Mouse (Mus musculus) small intestine, adult 2 months (tissue): ENCODE results near the gene Crygb. TPM values are rescaled to one million over a fixed set of nuclear protein-coding genes. Genes with fewer than 3 reads are reported as not detected.

Source experiments
- H3K27ac ChIP-seq: fragments of 200-500 bp; 2 replicates; pipeline ENCODE4 v1.5.1; 2012; ENCODE audit warnings: low read depth, low read length, control low read depth, inconsistent platforms; ENCODE audit not compliant: insufficient read depth
- H3K27me3 ChIP-seq: fragments of 200-500 bp; 2 replicates; pipeline ENCODE4 v1.6.1; 2012; ENCODE audit warnings: mild to moderate bottlenecking, moderate library complexity, low read length, inconsistent platforms; ENCODE audit not compliant: control insufficient read depth, insufficient read depth
- H3K36me3 ChIP-seq: fragments of 200-500 bp; 2 replicates; pipeline ENCODE4 v1.6.1; 2012; ENCODE audit warnings: mild to moderate bottlenecking, low read length, control low read depth, inconsistent platforms; ENCODE audit not compliant: control insufficient read depth, insufficient read depth
- H3K4me1 ChIP-seq: fragments of 200-500 bp; 2 replicates; pipeline ENCODE4 v1.6.1; 2012; ENCODE audit warnings: low read length, inconsistent platforms, mixed read lengths; ENCODE audit not compliant: control insufficient read depth, insufficient read depth, insufficient read length
- H3K4me3 ChIP-seq: fragments of 200-500 bp; 2 replicates; pipeline ENCODE4 v1.5.1; 2012; ENCODE audit warnings: low read depth, mild to moderate bottlenecking, control low read depth, inconsistent platforms, low read length, moderate library complexity
- CTCF ChIP-seq: fragments of 200-500 bp; IDR thresholded peaks from 2 replicates; pipeline ENCODE4 v1.5.1; 2012; ENCODE audit warnings: low read depth, mild to moderate bottlenecking, control low read depth, inconsistent platforms, low read length, moderate library complexity, mixed read lengths; ENCODE audit not compliant: insufficient replicate concordance, insufficient read length; ENCODE audit errors: extremely low read depth
- POLR2A ChIP-seq: fragments of 200-500 bp; IDR thresholded peaks from 2 replicates; pipeline ENCODE4 v1.6.1; 2012; ENCODE audit warnings: low read depth, mild to moderate bottlenecking, control low read depth, inconsistent platforms, low read length, moderate library complexity
- WGBS: fragments of 180-500 bp; shearing (Covaris S2); methylation state at CpG from one replicate; pipeline ENCODE4 v1.1.7; 2018; 5-methylcytosine and 5-hydroxymethylcytosine counted together
- polyA plus RNA-seq: library from polyadenylated mRNA; depleted of rRNA; stranded (reverse); fragments of >200 nt; gene quantifications from 2 replicates; pipeline ENCODE4 v1.2.3, GENCODE M21; 2012

Gene Crygb
- polyA plus RNA-seq, 1 experiment = not detected

- Histone ChIP-seq H3K4me3 (no peak overlapping the region), H3K36me3 (no peaks in the 10 kb centered on the region), H3K27ac (peak overlapping the region; percentile 99), H3K27me3 (no peaks in the 10 kb centered on the region), H3K4me1 (peaks cover 20% of the 10 kb centered on the region; the same call in 1 of the 2 replicates)
- WGBS = 26% methylated on average over 8 of the region's 8 CpGs
- TF ChIP-seq POLR2A (no peak), CTCF (no peak)
Measured at GRCm38 (mm10) chr1:65118150-65118913, 36.2 kb upstream of the Crygb start.

- TF ChIP-seq POLR2A (no peak), CTCF (no peak)
- H3K4me3 ChIP-seq = no peak overlapping the region
- 88% methylated on average over 5 of the region's 5 CpGs for WGBS
- peak overlapping the region; percentile 54; the same call in 1 of the 2 replicates for H3K27ac ChIP-seq
- H3K27me3 ChIP-seq = no peaks in the 10 kb centered on the region
- peaks cover 12% of the 10 kb centered on the region; the same call in 1 of the 2 replicates for H3K4me1 ChIP-seq
- H3K36me3 ChIP-seq = no peaks in the 10 kb centered on the region
Measured at GRCm38 (mm10) chr1:65113536-65114172, 31.6 kb upstream of the Crygb start.

- H3K4me1 ChIP-seq = peaks cover 9% of the 10 kb centered on the region; the same call in 1 of the 2 replicates
- no peaks in the 10 kb centered on the region for H3K36me3 ChIP-seq
- H3K27me3 ChIP-seq = no peaks in the 10 kb centered on the region
- no peak overlapping the region for H3K4me3 ChIP-seq
- TF ChIP-seq POLR2A = no peak
- TF ChIP-seq CTCF = no peak
- 43% methylated on average over 14 of the region's 14 CpGs for WGBS
- H3K27ac ChIP-seq = peak overlapping the region; percentile 73; the same call in 1 of the 2 replicates
Measured at GRCm38 (mm10) chr1:65112807-65113196, 30.7 kb upstream of the Crygb start.

- TF ChIP-seq POLR2A (no peak), CTCF (peak; percentile 95)
- no peak overlapping the region for H3K4me3 ChIP-seq
- peaks cover 9% of the 10 kb centered on the region; the same call in 1 of the 2 replicates for H3K4me1 ChIP-seq
- H3K36me3 ChIP-seq = no peaks in the 10 kb centered on the region
- H3K27ac ChIP-seq = peak overlapping the region; percentile 73; the same call in 1 of the 2 replicates
- H3K27me3 ChIP-seq = no peaks in the 10 kb centered on the region
- WGBS = 2% methylated on average over 8 of the region's 8 CpGs
Measured at GRCm38 (mm10) chr1:65112031-65112806, 30.1 kb upstream of the Crygb start.

- Histone ChIP-seq H3K27ac (no peak overlapping the region), H3K27me3 (no peaks in the 10 kb centered on the region), H3K4me3 (no peak overlapping the region), H3K4me1 (peaks cover 9% of the 10 kb centered on the region; the same call in 1 of the 2 replicates), H3K36me3 (no peaks in the 10 kb centered on the region)
- 78% methylated on average over 25 of the region's 25 CpGs for WGBS
- TF ChIP-seq CTCF = no peak
- TF ChIP-seq POLR2A = no peak
Measured at GRCm38 (mm10) chr1:65109756-65110435, 27.8 kb upstream of the Crygb start.

- WGBS = 84% methylated on average over 8 of the region's 8 CpGs
- Histone ChIP-seq H3K27ac (no peak overlapping the region), H3K4me3 (no peak overlapping the region), H3K4me1 (peaks cover 9% of the 10 kb centered on the region; the same call in 1 of the 2 replicates), H3K36me3 (no peaks in the 10 kb centered on the region), H3K27me3 (no peaks in the 10 kb centered on the region)
- TF ChIP-seq CTCF = no peak
- TF ChIP-seq POLR2A = no peak
Measured at GRCm38 (mm10) chr1:65109196-65109595, 27.1 kb upstream of the Crygb start.
